Mouse (Mus musculus) heart, embryonic 10.5 days (tissue): ENCODE data around the gene Slc39a9. TPM values are rescaled to one million over a fixed set of nuclear protein-coding genes. Genes with fewer than 3 reads are reported as not detected.
A peak's percentile ranks its signal among the peaks of the same experiment; 100 is the strongest.

ENCODE experiments used
- DNase-seq: peaks from one replicate; pipeline ENCODE4 v3.0.0-alpha.2; 2017; ENCODE audit warnings: low spot score
- H3K27ac ChIP-seq: fragments of 300-500 bp; sonication (generic); 2 replicates; pipeline ENCODE4 v1.5.1; 2016; ENCODE audit warnings: mild to moderate bottlenecking
- H3K27me3 ChIP-seq: fragments of 300-500 bp; sonication (generic); 2 replicates; pipeline ENCODE4 v1.6.1; 2016; ENCODE audit warnings: mild to moderate bottlenecking; ENCODE audit not compliant: poor library complexity, insufficient read depth, severe bottlenecking
- H3K36me3 ChIP-seq: fragments of 300-500 bp; sonication (generic); 2 replicates; pipeline ENCODE4 v1.6.1; 2016; ENCODE audit warnings: mild to moderate bottlenecking, moderate library complexity
- H3K4me1 ChIP-seq: fragments of 300-500 bp; sonication (generic); 2 replicates; pipeline ENCODE4 v1.6.1; 2016; ENCODE audit warnings: mild to moderate bottlenecking
- H3K4me3 ChIP-seq: fragments of 300-500 bp; sonication (generic); 2 replicates; pipeline ENCODE4 v1.5.1; 2016; ENCODE audit warnings: mild to moderate bottlenecking, moderate library complexity
- H3K9me3 ChIP-seq: fragments of 300-500 bp; sonication (generic); 2 replicates; pipeline ENCODE4 v1.6.1; 2016; ENCODE audit warnings: mild to moderate bottlenecking, moderate library complexity
- WGBS: fragments of 180-500 bp; shearing (Covaris S2); methylation state at CpG from one replicate; pipeline ENCODE4 v1.1.7; 2016; 5-methylcytosine and 5-hydroxymethylcytosine counted together
- polyA plus RNA-seq: library from polyadenylated mRNA; unstranded; fragments of >200 nt; fragmentation: Nextera tagmentation; extraction: Ambion mirVana; gene quantifications from 2 replicates; pipeline ENCODE4 v1.2.1, GENCODE M21; 2016

The Slc39a9 gene
- polyA plus RNA-seq, 1 experiment from 2014 or later, result 21.6 TPM

- no peak for DNase-seq
- 79% methylated on average over 2 of the region's 2 CpGs for WGBS
- peaks cover 25% of the 10 kb centered on the region for H3K36me3 ChIP-seq
- H3K4me1 ChIP-seq, result no peaks in the 10 kb centered on the region
- no peak overlapping the region for H3K27ac ChIP-seq
- H3K4me3 ChIP-seq, result no peak overlapping the region
- H3K27me3 ChIP-seq, result no peaks in the 10 kb centered on the region
- no peaks in the 10 kb centered on the region for H3K9me3 ChIP-seq
Observed at GRCm38 (mm10) chr12:80668391-80668790, 24.7 kb downstream of the Slc39a9 start.

GRCm38 (mm10) chr12:80673170-80673569 is 29.5 kb downstream of the Slc39a9 start:
- Histone ChIP-seq H3K27me3 (no peaks in the 10 kb centered on the region), H3K36me3 (peaks cover 41% of the 10 kb centered on the region), H3K9me3 (no peaks in the 10 kb centered on the region), H3K4me1 (no peaks in the 10 kb centered on the region), H3K27ac (no peak overlapping the region), H3K4me3 (no peak overlapping the region)
- 17% methylated on average over 3 of the region's 3 CpGs for WGBS
- DNase-seq, result no peak

GRCm38 (mm10) chr12:80681340-80681739 is 37.7 kb downstream of the Slc39a9 start:
- H3K4me3 ChIP-seq, result no peak overlapping the region
- no peak for DNase-seq
- H3K27me3 ChIP-seq, result no peaks in the 10 kb centered on the region
- 76% methylated on average over 1 of the region's 1 CpGs for whole genome bisulfite sequencing
- H3K9me3 ChIP-seq, result no peaks in the 10 kb centered on the region
- H3K36me3 ChIP-seq, result peaks cover 21% of the 10 kb centered on the region; the same call in 1 of the 2 replicates
- no peak overlapping the region for H3K27ac ChIP-seq
- H3K4me1 ChIP-seq, result no peaks in the 10 kb centered on the region

GRCm38 (mm10) chr12:80683554-80683953 is 39.9 kb downstream of the Slc39a9 start:
- 86% methylated on average over 3 of the region's 3 CpGs for WGBS

GRCm38 (mm10) chr12:80684316-80684715 is 40.6 kb downstream of the Slc39a9 start:
- peaks cover 5% of the 10 kb centered on the region; the same call in 1 of the 2 replicates for H3K36me3 ChIP-seq
- peaks cover 3% of the 10 kb centered on the region; the same call in 1 of the 2 replicates for H3K27me3 ChIP-seq
- no peaks in the 10 kb centered on the region for H3K4me1 ChIP-seq
- no peak overlapping the region for H3K27ac ChIP-seq
- 94% methylated on average over 3 of the region's 3 CpGs for WGBS
- H3K9me3 ChIP-seq, result no peaks in the 10 kb centered on the region
- no peak overlapping the region for H3K4me3 ChIP-seq
- DNase-seq, result no peak

More at GRCm38 (mm10) chr12:80683554-80683953, 39.9 kb downstream of the Slc39a9 start:
- Histone ChIP-seq H3K27ac (no peak overlapping the region), H3K36me3 (peaks cover 10% of the 10 kb centered on the region; the same call in 1 of the 2 replicates), H3K27me3 (no peaks in the 10 kb centered on the region), H3K9me3 (no peaks in the 10 kb centered on the region), H3K4me1 (no peaks in the 10 kb centered on the region), H3K4me3 (no peak overlapping the region)
- no peak for DNase-seq

- 79% methylated on average over 10 of the region's 10 CpGs for WGBS
- H3K4me3 ChIP-seq, result no peak overlapping the region
- no peaks in the 10 kb centered on the region for H3K9me3 ChIP-seq
- no peak for DNase-seq
- H3K27ac ChIP-seq, result no peak overlapping the region
- peaks cover 37% of the 10 kb centered on the region for H3K27me3 ChIP-seq
- peaks cover 13% of the 10 kb centered on the region for H3K4me1 ChIP-seq
- no peaks in the 10 kb centered on the region for H3K36me3 ChIP-seq
Observed at GRCm38 (mm10) chr12:80687788-80688211, 44.1 kb downstream of the Slc39a9 start.

- Histone ChIP-seq H3K4me1 (peaks cover 29% of the 10 kb centered on the region), H3K27me3 (peaks cover 56% of the 10 kb centered on the region), H3K27ac (no peak overlapping the region), H3K9me3 (no peaks in the 10 kb centered on the region), H3K4me3 (no peak overlapping the region), H3K36me3 (no peaks in the 10 kb centered on the region)
- no peak for DNase-seq
- 64% methylated on average over 5 of the region's 5 CpGs for WGBS
Observed at GRCm38 (mm10) chr12:80689696-80690095, 46.0 kb downstream of the Slc39a9 start.

GRCm38 (mm10) chr12:80691671-80692091 is 48.0 kb downstream of the Slc39a9 start:
- Histone ChIP-seq H3K36me3 (no peaks in the 10 kb centered on the region), H3K4me3 (peak overlapping the region; percentile 59), H3K27ac (no peak overlapping the region), H3K27me3 (peaks cover 73% of the 10 kb centered on the region), H3K4me1 (peaks cover 33% of the 10 kb centered on the region), H3K9me3 (no peaks in the 10 kb centered on the region)
- 8% methylated on average over 12 of the region's 12 CpGs for WGBS
- DNase-seq, result no peak

GRCm38 (mm10) chr12:80692269-80692972 is 48.7 kb downstream of the Slc39a9 start, which contains the start of gene Plekhd1:
TSS of gene Plekhd1 (plus strand) at chr12:80692591.
- peaks cover 33% of the 10 kb centered on the region for H3K4me1 ChIP-seq
- WGBS, result 1% methylated on average over 52 of the region's 52 CpGs
- H3K27me3 ChIP-seq, result peaks cover 79% of the 10 kb centered on the region
- H3K27ac ChIP-seq, result peak within 1 kb of the TSS; percentile 43
- peak within 1 kb of the TSS; percentile 59 for H3K4me3 ChIP-seq
- H3K36me3 ChIP-seq, result no peaks in the 10 kb centered on the region
- H3K9me3 ChIP-seq, result no peaks in the 10 kb centered on the region
- no peak for DNase-seq

- peaks cover 79% of the 10 kb centered on the region for H3K27me3 ChIP-seq
- no peak for DNase-seq
- H3K9me3 ChIP-seq, result no peaks in the 10 kb centered on the region
- 0 out of 2 replicates have a peak overlapping the region, but pooled peaks have one; percentile 59 for H3K4me3 ChIP-seq
- peaks cover 33% of the 10 kb centered on the region for H3K4me1 ChIP-seq
- H3K27ac ChIP-seq, result no peak overlapping the region
- WGBS, result 34% methylated on average over 2 of the region's 2 CpGs
- no peaks in the 10 kb centered on the region for H3K36me3 ChIP-seq
Observed at GRCm38 (mm10) chr12:80693700-80694099, 50.0 kb downstream of the Slc39a9 start.

- 0 out of 2 replicates have a peak overlapping the region, but pooled peaks have one; percentile 10 for H3K27ac ChIP-seq
- no peaks in the 10 kb centered on the region for H3K36me3 ChIP-seq
- DNase-seq, result no peak
- peaks cover 37% of the 10 kb centered on the region for H3K4me1 ChIP-seq
- whole genome bisulfite sequencing, result 74% methylated on average over 3 of the region's 3 CpGs
- no peak overlapping the region for H3K4me3 ChIP-seq
- H3K9me3 ChIP-seq, result no peaks in the 10 kb centered on the region
- H3K27me3 ChIP-seq, result peaks cover 70% of the 10 kb centered on the region
Observed at GRCm38 (mm10) chr12:80695004-80695403, 51.3 kb downstream of the Slc39a9 start.

- no peak for DNase-seq
- Histone ChIP-seq H3K4me1 (peaks cover 16% of the 10 kb centered on the region), H3K27me3 (peaks cover 34% of the 10 kb centered on the region), H3K4me3 (no peak overlapping the region), H3K9me3 (no peaks in the 10 kb centered on the region), H3K36me3 (no peaks in the 10 kb centered on the region), H3K27ac (no peak overlapping the region)
- 61% methylated on average over 5 of the region's 5 CpGs for WGBS
Observed at GRCm38 (mm10) chr12:80698526-80699143, 55.0 kb downstream of the Slc39a9 start.

GRCm38 (mm10) chr12:80699144-80699531 is 55.5 kb downstream of the Slc39a9 start:
- 59% methylated on average over 2 of the region's 2 CpGs for WGBS
- DNase-seq, result no peak
- H3K36me3 ChIP-seq, result no peaks in the 10 kb centered on the region

More at GRCm38 (mm10) chr12:80699144-80699531, 55.5 kb downstream of the Slc39a9 start:
- Histone ChIP-seq H3K4me1 (peaks cover 13% of the 10 kb centered on the region; the same call in 1 of the 2 replicates), H3K9me3 (no peaks in the 10 kb centered on the region), H3K27ac (no peak overlapping the region), H3K4me3 (no peak overlapping the region), H3K27me3 (peaks cover 29% of the 10 kb centered on the region)
